Mouse (Mus musculus) forebrain, embryonic 12.5 days (tissue): ENCODE data around the gene Rxfp4. TPM values are rescaled to one million over a fixed set of nuclear protein-coding genes. Genes with fewer than 3 reads are reported as not detected.
"Not testable (repeated sequence)": the region's sequence is repeated elsewhere in the genome, so short reads cannot be mapped to it uniquely, and the experiment has no call there.

Experiments
- ATAC-seq: fragments of 200-750 bp; cut with Nextera tagmentation; 2 replicates; pipeline ENCODE4 v1.8.0; 2017; ENCODE audit warnings: moderate TSS enrichment; ENCODE audit not compliant: low FRiP score
- H3K27ac ChIP-seq: fragments of 300-500 bp; sonication (generic); 2 replicates; pipeline ENCODE4 v1.5.1; 2016; ENCODE audit warnings: mild to moderate bottlenecking
- H3K27me3 ChIP-seq: fragments of 300-500 bp; sonication (generic); 2 replicates; pipeline ENCODE4 v1.6.1; 2016; ENCODE audit warnings: mild to moderate bottlenecking
- H3K36me3 ChIP-seq: fragments of 300-500 bp; sonication (generic); replicated peaks from 2 replicates; pipeline ENCODE4 v1.6.1; 2016; ENCODE audit warnings: mild to moderate bottlenecking
- H3K4me1 ChIP-seq: fragments of 300-500 bp; sonication (generic); 2 replicates; pipeline ENCODE4 v1.6.1; 2016
- H3K4me2 ChIP-seq: fragments of 300-500 bp; sonication (generic); 2 replicates; pipeline ENCODE4 v1.6.1; 2016; ENCODE audit warnings: mild to moderate bottlenecking, moderate library complexity
- H3K4me3 ChIP-seq: fragments of 300-500 bp; sonication (generic); replicated peaks from 2 replicates; pipeline ENCODE4 v1.5.1; 2016; ENCODE audit warnings: mild to moderate bottlenecking
- H3K9ac ChIP-seq: fragments of 300-500 bp; sonication (generic); 2 replicates; pipeline ENCODE4 v1.6.1; 2016; ENCODE audit warnings: mild to moderate bottlenecking
- H3K9me3 ChIP-seq: fragments of 300-500 bp; sonication (generic); 2 replicates; pipeline ENCODE4 v1.6.1; 2016
- WGBS: fragments of 180-500 bp; shearing (Covaris S2); methylation state at CpG from one replicate; pipeline ENCODE4 v1.1.7; 2016; 5-methylcytosine and 5-hydroxymethylcytosine counted together
- polyA plus RNA-seq: library from polyadenylated mRNA; unstranded; fragments of >200 nt; fragmentation: Nextera tagmentation; extraction: Ambion mirVana; gene quantifications from 2 replicates; pipeline ENCODE4 v1.2.1, GENCODE M21; 2016

Gene Rxfp4
- polyA plus RNA-seq, 1 experiment from 2014 or later = not detected

GRCm38 (mm10) chr3:88615902-88616391 lies 37.0 kb downstream of the Rxfp4 start:
- Histone ChIP-seq H3K27ac (no peak overlapping the region), H3K9me3 (no peaks in the 10 kb centered on the region), H3K27me3 (no peaks in the 10 kb centered on the region), H3K4me3 (no peak overlapping the region), H3K4me2 (no peak overlapping the region), H3K9ac (no peak overlapping the region), H3K36me3 (no peaks in the 10 kb centered on the region), H3K4me1 (peaks cover 20% of the 10 kb centered on the region)
- ATAC-seq = no peak
- WGBS = 46% methylated on average over 9 of the region's 9 CpGs

GRCm38 (mm10) chr3:88615117-88615516 lies 37.8 kb downstream of the Rxfp4 start:
- Histone ChIP-seq H3K4me2 (no peak overlapping the region), H3K4me3 (no peak overlapping the region), H3K9me3 (no peaks in the 10 kb centered on the region), H3K9ac (no peak overlapping the region), H3K4me1 (peaks cover 12% of the 10 kb centered on the region), H3K27me3 (no peaks in the 10 kb centered on the region), H3K36me3 (no peaks in the 10 kb centered on the region), H3K27ac (no peak overlapping the region)
- no peak for ATAC-seq
- 78% methylated on average over 5 of the region's 5 CpGs for WGBS

- H3K9me3 ChIP-seq = no peaks in the 10 kb centered on the region
- no peak overlapping the region for H3K4me3 ChIP-seq
- H3K4me2 ChIP-seq = no peak overlapping the region
- H3K27me3 ChIP-seq = no peaks in the 10 kb centered on the region
- H3K4me1 ChIP-seq = peaks cover 11% of the 10 kb centered on the region; the same call in 1 of the 2 replicates
- ATAC-seq = no peak
- H3K36me3 ChIP-seq = no peaks in the 10 kb centered on the region
- no peak overlapping the region for H3K27ac ChIP-seq
- 81% methylated on average over 8 of the region's 8 CpGs for WGBS
- no peak overlapping the region for H3K9ac ChIP-seq
These were observed 38.5 kb downstream of the Rxfp4 start for GRCm38 (mm10) chr3:88614418-88614817.

- H3K9ac ChIP-seq = no peak overlapping the region
- H3K9me3 ChIP-seq = no peaks in the 10 kb centered on the region
- ATAC-seq = no peak
- peaks cover 7% of the 10 kb centered on the region for H3K27me3 ChIP-seq
- 76% methylated on average over 4 of the region's 4 CpGs for WGBS
- peaks cover 12% of the 10 kb centered on the region for H3K4me1 ChIP-seq
- no peaks in the 10 kb centered on the region for H3K36me3 ChIP-seq
- H3K27ac ChIP-seq = no peak overlapping the region
- H3K4me3 ChIP-seq = no peak overlapping the region
- no peak overlapping the region for H3K4me2 ChIP-seq
These were observed 43.9 kb downstream of the Rxfp4 start for GRCm38 (mm10) chr3:88609066-88609465.

GRCm38 (mm10) chr3:88607758-88608138 lies 45.2 kb downstream of the Rxfp4 start:
- WGBS = 18% methylated on average over 10 of the region's 10 CpGs

GRCm38 (mm10) chr3:88607065-88607757 lies 45.7 kb downstream of the Rxfp4 start:
- H3K4me2 ChIP-seq = peak overlapping the region; percentile 58
- no peaks in the 10 kb centered on the region for H3K9me3 ChIP-seq
- peak overlapping the region; percentile 48 for H3K9ac ChIP-seq
- no peaks in the 10 kb centered on the region for H3K36me3 ChIP-seq
- peaks cover 12% of the 10 kb centered on the region for H3K4me1 ChIP-seq
- H3K4me3 ChIP-seq = peak overlapping the region; percentile 29
- H3K27ac ChIP-seq = no peak overlapping the region
- 0% methylated on average over 20 of the region's 20 CpGs for WGBS
- peaks cover 7% of the 10 kb centered on the region for H3K27me3 ChIP-seq
- peak; percentile 91 for ATAC-seq

More at GRCm38 (mm10) chr3:88607758-88608138, 45.2 kb downstream of the Rxfp4 start:
- no peaks in the 10 kb centered on the region for H3K9me3 ChIP-seq
- H3K4me1 ChIP-seq = peaks cover 12% of the 10 kb centered on the region
- H3K36me3 ChIP-seq = no peaks in the 10 kb centered on the region
- peak overlapping the region; percentile 29; the same call in 1 of the 2 replicates for H3K4me3 ChIP-seq
- peaks cover 7% of the 10 kb centered on the region for H3K27me3 ChIP-seq
- H3K4me2 ChIP-seq = peak overlapping the region; percentile 58
- H3K9ac ChIP-seq = peak overlapping the region; percentile 40; the same call in 1 of the 2 replicates
- H3K27ac ChIP-seq = no peak overlapping the region
- peak; percentile 25; the same call in 1 of the 2 replicates for ATAC-seq

GRCm38 (mm10) chr3:88605666-88606065 lies 47.3 kb downstream of the Rxfp4 start, which contains the start of gene Arhgef2:
Arhgef2 (plus strand) TSS chr3:88605966.
- H3K4me3 ChIP-seq = peak within 1 kb of the TSS; percentile 29

GRCm38 (mm10) chr3:88604863-88605262 lies 48.1 kb downstream of the Rxfp4 start:
- Histone ChIP-seq H3K4me1 (peaks cover 12% of the 10 kb centered on the region), H3K27me3 (peaks cover 7% of the 10 kb centered on the region), H3K27ac (no peak overlapping the region), H3K4me3 (no peak overlapping the region), H3K9ac (no peak overlapping the region), H3K36me3 (no peaks in the 10 kb centered on the region), H3K9me3 (no peaks in the 10 kb centered on the region), H3K4me2 (no peak overlapping the region)
- no peak for ATAC-seq
- WGBS = 87% methylated on average over 7 of the region's 7 CpGs

More at GRCm38 (mm10) chr3:88605666-88606065, 47.3 kb downstream of the Rxfp4 start, which contains the start of gene Arhgef2:
- WGBS = 92% methylated on average over 2 of the region's 2 CpGs
- ATAC-seq, H3K27me3 ChIP-seq, H3K9ac ChIP-seq, H3K27ac ChIP-seq, H3K36me3 ChIP-seq, H3K9me3 ChIP-seq: not testable (repeated sequence)
- H3K4me1 ChIP-seq = peaks cover 12% of the 10 kb centered on the region
- H3K4me2 ChIP-seq = peak within 1 kb of the TSS; percentile 58; the same call in 1 of the 2 replicates

- ATAC-seq = no peak
- WGBS = 32% methylated on average over 6 of the region's 6 CpGs
- no peaks in the 10 kb centered on the region for H3K36me3 ChIP-seq
- no peak overlapping the region for H3K9ac ChIP-seq
- peaks cover 12% of the 10 kb centered on the region for H3K4me1 ChIP-seq
- H3K27me3 ChIP-seq = peaks cover 7% of the 10 kb centered on the region
- no peak overlapping the region for H3K27ac ChIP-seq
- no peaks in the 10 kb centered on the region for H3K9me3 ChIP-seq
- H3K4me3 ChIP-seq = no peak overlapping the region
- no peak overlapping the region for H3K4me2 ChIP-seq
These were observed 49.2 kb downstream of the Rxfp4 start for GRCm38 (mm10) chr3:88603714-88604161.

GRCm38 (mm10) chr3:88602466-88602865 lies 50.5 kb downstream of the Rxfp4 start:
- no peak for ATAC-seq
- Histone ChIP-seq H3K27me3 (peaks cover 7% of the 10 kb centered on the region), H3K4me3 (no peak overlapping the region), H3K9ac (no peak overlapping the region), H3K36me3 (no peaks in the 10 kb centered on the region), H3K9me3 (no peaks in the 10 kb centered on the region), H3K4me1 (peaks cover 6% of the 10 kb centered on the region), H3K4me2 (no peak overlapping the region), H3K27ac (no peak overlapping the region)
- 68% methylated on average over 4 of the region's 4 CpGs for WGBS
